Mouse (Mus musculus) forebrain, embryonic 14.5 days (tissue): ENCODE results near the gene Rasef. TPM values are rescaled to one million over a fixed set of nuclear protein-coding genes. Genes with fewer than 3 reads are reported as not detected.
"Not testable (repeated sequence)": the region's sequence is repeated elsewhere in the genome, so short reads cannot be mapped to it uniquely, and the experiment has no call there.

Source experiments
- ATAC-seq: fragments of 200-750 bp; cut with Nextera tagmentation; 2 replicates; pipeline ENCODE4 v1.8.0; 2017; ENCODE audit warnings: mild to moderate bottlenecking, moderate library complexity
- DNase-seq: peaks from one replicate; pipeline ENCODE4 v3.0.0-alpha.2; 2015; ENCODE audit warnings: low spot score
- H3K27ac ChIP-seq: fragments of 300-500 bp; sonication (generic); 2 replicates; pipeline ENCODE4 v1.5.1; 2014; ENCODE audit warnings: low read depth, mild to moderate bottlenecking, control low read depth, low read length, moderate library complexity
- H3K27me3 ChIP-seq: fragments of 300-500 bp; sonication (generic); replicated peaks from 2 replicates; pipeline ENCODE4 v1.6.1; 2014; ENCODE audit warnings: low read length, control low read depth, mixed read lengths; ENCODE audit not compliant: control insufficient read depth, insufficient read depth
- H3K36me3 ChIP-seq: fragments of 300-500 bp; sonication (generic); 2 replicates; pipeline ENCODE4 v1.6.1; 2014; ENCODE audit warnings: low read length, control low read depth; ENCODE audit not compliant: control insufficient read depth, insufficient read depth
- H3K4me1 ChIP-seq: fragments of 300-500 bp; sonication (generic); 2 replicates; pipeline ENCODE4 v1.6.1; 2014; ENCODE audit warnings: antibody characterized with exemption, low read length, control low read depth; ENCODE audit not compliant: control insufficient read depth, insufficient read depth
- H3K4me2 ChIP-seq: fragments of 300-500 bp; sonication (generic); 2 replicates; pipeline ENCODE4 v1.6.1; 2014; ENCODE audit warnings: mild to moderate bottlenecking, control low read depth, low read length
- H3K4me3 ChIP-seq: fragments of 300-500 bp; sonication (generic); 2 replicates; pipeline ENCODE4 v1.5.1; 2014; ENCODE audit warnings: low read depth, low read length, control low read depth
- H3K9ac ChIP-seq: fragments of 300-500 bp; sonication (generic); 2 replicates; pipeline ENCODE4 v1.6.1; 2014; ENCODE audit warnings: mild to moderate bottlenecking, low read length, control low read depth, moderate library complexity
- H3K9me3 ChIP-seq: fragments of 300-500 bp; sonication (generic); replicated peaks from 2 replicates; pipeline ENCODE4 v1.6.1; 2016; ENCODE audit warnings: low read length, control low read depth, mixed read lengths; ENCODE audit not compliant: control insufficient read depth
- WGBS: fragments of 180-500 bp; shearing (Covaris S2); extraction: QIAGEN DNeasy Blood & Tissue Kit; methylation state at CpG from one replicate; pipeline ENCODE4 v1.1.7; 2014; 5-methylcytosine and 5-hydroxymethylcytosine counted together
- polyA plus RNA-seq: library from polyadenylated mRNA; unstranded; fragments of >200 nt; fragmentation: Nextera tagmentation; extraction: Ambion mirVana; gene quantifications from 2 replicates; pipeline ENCODE4 v1.2.1, GENCODE M21; 2014

Gene Rasef
- polyA plus RNA-seq, 1 experiment from 2014 or later: 0.10 TPM

GRCm38 (mm10) chr4:73668054-73668453, 122.7 kb downstream of the Rasef start, which contains the start of gene Gm11239:
Gene Gm11239, plus strand, starts transcription at chr4:73668354.
- H3K4me3 ChIP-seq, H3K4me2 ChIP-seq, H3K27me3 ChIP-seq, H3K4me1 ChIP-seq, H3K36me3 ChIP-seq, H3K9me3 ChIP-seq, DNase-seq, H3K9ac ChIP-seq, H3K27ac ChIP-seq, ATAC-seq: not testable (repeated sequence)
- no CpG with 5 or more reads among the region's 4 CpGs for whole genome bisulfite sequencing

Other genes with a start within 250 kb of the Rasef start
- gene Gm11238, start 183.1 kb downstream of the Rasef start, polyA plus RNA-seq: not detected in 2 replicates
- not detected in 2 replicates for gene Gm11237, start 168.0 kb downstream of the Rasef start, polyA plus RNA-seq
- gene Gm11236, start 152.9 kb downstream of the Rasef start, polyA plus RNA-seq: not detected in 2 replicates
- not detected in 2 replicates for gene Gm11239, start 122.6 kb downstream of the Rasef start, polyA plus RNA-seq
- not detected in 2 replicates for gene Gm428, start 107.5 kb downstream of the Rasef start, polyA plus RNA-seq
- gene Gm11758, start 85.3 kb upstream of the Rasef start, polyA plus RNA-seq: not detected in 2 replicates
- not detected in 2 replicates for gene Gm11757, start 100.1 kb upstream of the Rasef start, polyA plus RNA-seq
- not detected in 2 replicates for gene Gm13871, start 115.0 kb upstream of the Rasef start, polyA plus RNA-seq
- gene Gm11756, start 129.8 kb upstream of the Rasef start, polyA plus RNA-seq: not detected in 2 replicates
- not detected in 2 replicates for gene 2310002L09Rik, start 159.9 kb upstream of the Rasef start, polyA plus RNA-seq
- 14.7 and 19.7 TPM in 2 replicates for gene Frmd3, start 222.4 kb upstream of the Rasef start, polyA plus RNA-seq